Mouse (Mus musculus) T-helper 17 cell (primary cell): ENCODE measurements at regions not wholly inside any gene's neighbourhood (a gene's known extent, or its start where the extent isn't known, plus 50 kb on each side); places are given as distances from the start of the nearest gene placed in this dataset.
"Not testable (repeated sequence)": the region's sequence is repeated elsewhere in the genome, so short reads cannot be mapped to it uniquely, and the experiment has no call there.

Source experiments
- in situ Hi-C, 2 experiments: fragments of 300-600 bp; cut with MboI, MseI; formaldehyde crosslinking; loops; 1 replicate in 1 of 2; 2 replicates in 1 of 2; pipeline ENCODE4 v1.15.1; 2025; ENCODE audit warnings: high pct_unique_total_duplicates in 2 of 2

DNA sequence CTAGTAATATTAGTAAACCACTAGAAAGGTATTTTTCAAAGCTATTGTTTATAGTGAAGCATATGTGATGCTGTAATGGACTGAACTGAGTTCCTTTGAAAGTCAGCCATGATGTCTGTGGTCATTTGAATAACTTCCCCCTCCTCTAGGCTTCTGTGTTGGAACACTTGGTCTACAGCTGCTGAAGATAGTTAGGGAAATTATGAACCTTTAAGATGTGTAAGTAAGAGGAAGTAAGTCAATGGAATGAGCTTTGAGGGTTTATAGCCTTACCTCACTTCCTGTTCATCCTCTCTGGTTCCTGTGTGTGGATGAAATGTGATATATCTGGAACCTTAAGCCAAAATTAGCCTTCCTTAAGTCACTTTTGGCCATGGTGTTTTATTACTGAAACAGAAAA is 145.7 kb upstream of the Tmem229a start:
- in situ Hi-C loops, result loop anchor here in 1 of 2 experiments (5.0 kb wide), 1 partner anchor 71 kb away; no protein-coding TSS in a partner anchor

- in situ Hi-C loops, result no loop called here
Measured at GRCm38 (mm10) chr6:25087167-25087566, 131.1 kb upstream of the Tmem229a start.

DNA sequence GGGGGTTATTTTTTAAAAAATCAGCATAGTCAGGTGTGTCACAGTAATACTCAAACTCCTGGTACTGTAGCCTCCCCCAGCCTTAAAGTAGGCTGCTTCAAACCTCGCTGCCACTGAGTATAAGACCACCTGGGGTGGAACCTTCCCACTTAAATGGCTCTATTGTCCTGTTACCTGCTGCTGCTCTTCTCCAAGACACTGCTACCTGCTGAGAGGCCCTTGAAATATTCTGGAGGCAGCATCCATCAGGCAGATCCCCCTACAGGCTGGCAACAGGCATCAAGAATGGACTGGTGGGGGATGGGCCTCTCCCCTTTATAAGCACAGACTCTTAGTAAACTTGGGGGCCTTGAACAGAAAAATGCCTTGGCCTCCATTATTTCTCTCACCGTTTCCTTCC is 129.8 kb upstream of the Tmem229a start:
- in situ Hi-C loops, result no loop called here

GRCm38 (mm10) chr6:25085296-25085695 is 129.2 kb upstream of the Tmem229a start:
- in situ Hi-C loops, result not testable (repeated sequence)

DNA sequence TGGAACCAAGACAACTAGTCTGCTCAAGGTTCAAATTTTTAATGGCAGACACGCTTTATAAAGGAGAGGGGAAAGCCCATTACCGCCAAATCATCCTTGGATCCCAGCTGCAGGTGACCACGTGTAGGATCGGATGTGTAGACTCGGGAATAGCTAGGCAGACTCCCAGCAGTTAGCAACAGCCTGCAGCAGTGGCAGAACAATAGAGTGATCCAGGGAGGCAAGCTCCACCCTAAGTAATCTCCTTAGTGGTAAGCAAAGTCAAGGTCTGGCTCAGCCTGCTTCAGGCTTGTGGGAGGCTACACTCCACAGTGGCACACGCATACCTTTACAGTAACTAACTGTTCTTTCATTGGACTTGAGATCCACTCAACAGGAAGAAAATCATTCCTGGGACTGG is 109.8 kb upstream of the Tmem229a start:
- in situ Hi-C loops, result no loop called here

DNA sequence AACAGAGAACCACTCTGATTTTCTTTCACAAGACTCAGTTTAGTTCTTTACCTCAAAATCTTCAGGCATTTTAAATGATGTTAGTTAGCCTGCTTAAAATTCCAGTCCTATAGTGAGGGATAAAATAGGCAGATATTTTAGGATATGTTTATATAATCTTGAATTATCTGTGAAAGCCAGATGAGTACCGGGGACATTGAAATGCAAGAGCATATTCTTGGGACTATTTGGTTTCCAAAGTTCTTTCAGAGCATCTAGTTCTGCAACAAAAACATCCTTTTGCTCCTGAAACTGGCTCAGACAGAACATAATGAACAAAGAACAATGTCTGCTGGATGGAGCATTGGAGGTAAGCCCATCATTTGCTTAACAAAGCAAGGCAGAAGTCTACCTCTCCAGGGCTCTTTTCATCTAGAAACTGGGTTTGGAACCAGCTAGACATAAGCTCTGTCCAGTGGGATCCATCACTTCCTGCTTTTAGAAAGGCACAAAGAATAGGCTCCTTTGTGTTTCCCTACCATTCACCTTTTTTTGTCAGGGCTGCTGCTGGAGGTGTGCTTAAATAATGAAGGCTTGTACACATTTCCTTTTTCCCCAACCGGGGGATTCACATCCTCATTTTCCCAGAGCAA is 76.9 kb upstream of the Tmem229a start:
- in situ Hi-C loops, result no loop called here

GRCm38 (mm10) chr6:25026953-25027352 is 70.9 kb upstream of the Tmem229a start:
- in situ Hi-C loops, result no loop called here

- in situ Hi-C loops, result no loop called here
Measured at GRCm38 (mm10) chr6:25020005-25020772, 64.1 kb upstream of the Tmem229a start.

GRCm38 (mm10) chr6:25013288-25013606 is 57.1 kb upstream of the Tmem229a start:
- in situ Hi-C loops, result no loop called here

DNA sequence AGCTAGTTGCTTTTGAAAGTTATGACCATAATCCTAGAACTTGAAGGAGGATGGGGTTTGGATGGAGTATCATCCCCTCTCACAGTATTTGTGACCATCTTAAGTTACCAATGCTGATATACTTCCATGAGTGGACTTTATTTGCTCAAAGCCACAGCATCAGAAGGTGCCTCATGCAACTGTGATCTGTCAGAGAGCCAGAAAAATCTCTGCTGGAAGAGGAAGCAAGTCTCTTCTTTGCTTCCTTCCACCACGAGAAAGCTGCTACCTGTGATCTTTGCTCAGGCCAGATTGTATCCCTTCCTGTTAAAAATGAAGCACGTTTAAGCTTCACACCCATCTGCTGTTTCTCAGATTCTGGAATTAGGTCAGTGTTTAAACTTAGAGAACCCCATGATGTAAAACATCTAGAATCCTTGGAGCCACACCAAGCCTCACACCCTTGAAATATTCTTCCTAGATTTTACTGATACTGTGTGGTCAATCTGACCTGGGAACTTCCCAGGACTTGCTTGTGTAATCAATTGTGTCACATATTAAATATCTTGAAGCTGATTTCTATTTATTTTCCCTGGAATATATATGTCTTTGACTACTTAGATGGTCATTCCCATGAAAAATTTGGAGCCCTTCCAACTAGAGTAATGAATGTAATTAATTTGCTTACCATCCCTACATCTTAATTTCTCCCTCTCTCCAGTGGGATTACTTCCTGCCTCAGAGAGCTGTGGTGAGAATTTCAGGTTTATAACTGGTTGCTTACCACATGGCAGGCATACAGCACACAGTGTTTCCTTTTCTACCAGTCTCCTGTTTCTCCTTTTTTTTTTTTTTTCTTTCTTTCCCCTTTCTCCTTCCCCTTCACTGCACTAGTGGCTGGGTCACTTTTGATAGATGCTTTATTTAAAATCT is 56.5 kb upstream of the Tmem229a start:
- in situ Hi-C loops, result no loop called here

- in situ Hi-C loops, result not testable (repeated sequence)
Measured at GRCm38 (mm10) chr6:25008856-25009255, 52.8 kb upstream of the Tmem229a start.
